Mouse (Mus musculus) bone marrow macrophage, adult 2 months (primary cell): ENCODE measurements around the gene Nif3l1.

ENCODE experiments used
- CTCF ChIP-seq: IDR thresholded peaks from 2 replicates; pipeline ENCODE4 v1.5.1; 2012; ENCODE audit warnings: low read depth, mild to moderate bottlenecking, low read length, moderate library complexity
- POLR2A ChIP-seq: IDR thresholded peaks from 2 replicates; pipeline ENCODE4 v1.6.1; 2012; ENCODE audit warnings: mild to moderate bottlenecking, low read depth, low read length, borderline replicate concordance

GRCm38 (mm10) chr1:58416048-58416447 lies 28.9 kb upstream of the Nif3l1 start:
- TF ChIP-seq POLR2A: no peak
- TF ChIP-seq CTCF: no peak
